Mouse (Mus musculus) kidney, postnatal 4 days (tissue): ENCODE measurements around the gene Elk4.

Experiments
- DNase-seq, 2 experiments: peaks; one replicate each; pipeline ENCODE4 v3.0.0; 2021; ENCODE audit warnings: mixed read lengths in 2 of 2

Gene Elk4

DNA sequence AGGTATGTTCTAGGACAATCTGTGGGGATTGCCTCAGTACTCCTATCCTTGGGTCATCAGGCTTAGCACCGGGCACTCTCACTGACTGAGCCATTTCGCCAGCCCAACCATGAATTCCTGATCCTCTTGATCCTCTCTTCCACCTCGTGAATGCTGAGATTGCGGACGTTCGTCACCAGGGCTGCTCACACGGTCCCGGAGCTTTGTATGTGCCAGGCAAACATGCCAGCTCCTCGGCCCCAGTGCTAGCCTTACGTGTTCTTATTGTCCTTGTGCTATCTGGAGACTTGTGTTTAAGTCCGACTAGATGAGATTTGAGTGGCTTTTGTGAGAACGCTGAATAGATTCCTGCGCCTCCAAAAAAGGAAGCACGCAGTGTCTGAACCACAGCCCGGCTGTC lies 20.0 kb upstream of the Elk4 start:
- DNase-seq, result no peak

DNA sequence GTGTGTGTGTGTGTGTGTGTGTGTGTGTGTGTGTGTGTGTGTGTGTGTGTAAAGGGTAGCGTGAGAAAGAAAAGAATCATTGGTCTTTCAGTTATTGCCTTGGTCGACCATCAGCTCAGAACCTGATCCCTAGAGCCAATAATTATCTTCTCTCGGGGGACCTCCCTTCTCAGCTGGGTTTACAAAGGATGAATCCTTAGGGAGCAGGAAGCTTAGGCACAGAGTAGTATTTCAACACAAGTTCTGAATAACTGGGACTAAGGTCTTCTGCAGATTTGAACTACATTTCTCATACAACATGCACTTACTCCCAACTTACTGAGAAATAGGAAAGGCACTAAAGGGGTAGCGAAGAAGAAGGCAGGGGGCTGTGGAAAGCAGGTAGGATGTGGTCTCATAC lies 17.9 kb upstream of the Elk4 start:
- no peak for DNase-seq

DNA sequence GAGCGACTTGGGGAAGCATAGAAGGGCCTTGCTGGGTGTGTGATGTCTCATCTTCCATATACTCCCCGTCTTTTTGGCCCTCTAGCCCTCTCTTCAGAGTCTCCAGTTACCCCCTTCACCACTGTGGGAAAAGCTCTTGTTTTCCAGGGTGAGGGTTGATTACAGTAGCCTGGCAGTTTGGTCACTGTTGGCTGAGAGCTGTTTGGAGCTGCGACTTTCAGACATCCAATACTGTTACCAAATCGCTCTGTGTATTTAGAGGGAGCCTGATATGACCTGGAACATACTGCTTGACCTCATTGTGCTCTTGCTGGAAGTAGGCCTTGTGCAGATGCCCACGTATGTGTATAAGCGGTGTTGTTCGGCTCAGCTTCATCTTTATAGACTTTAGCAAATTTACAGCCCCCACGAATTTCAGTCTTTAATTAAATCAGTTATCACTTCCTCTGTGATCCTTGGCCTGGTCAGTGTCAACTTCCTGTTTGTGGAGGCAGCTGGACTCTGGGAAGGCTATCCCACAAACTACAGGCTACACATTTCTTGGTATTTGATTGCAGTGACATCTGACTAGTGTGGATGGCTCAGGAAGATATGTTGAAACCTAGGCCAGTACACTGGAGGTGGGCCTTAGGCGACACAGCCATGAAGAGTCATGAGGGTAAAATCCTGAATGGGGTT lies 17.2 kb upstream of the Elk4 start:
- DNase-seq, result no peak

DNA sequence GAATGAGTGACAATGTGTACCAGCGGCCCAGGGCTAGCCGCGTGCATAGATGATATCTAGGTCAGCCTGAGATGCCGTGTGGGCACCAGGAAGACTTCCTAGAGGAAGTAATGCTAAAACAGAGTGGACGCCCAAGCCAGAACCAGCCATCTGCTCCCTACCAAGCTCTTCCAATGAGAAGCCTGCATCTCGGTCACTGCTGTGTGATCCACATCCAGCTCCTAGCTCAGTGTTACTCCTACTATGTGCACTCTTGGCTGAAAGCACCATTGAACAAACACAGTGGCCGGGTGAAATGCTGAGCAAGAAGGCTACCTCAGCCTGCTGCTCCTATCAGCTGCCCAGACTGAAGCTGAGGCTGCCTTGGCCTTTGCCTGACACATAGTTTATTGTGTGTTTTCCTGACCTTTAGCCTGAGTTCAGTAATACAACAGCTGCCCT lies 14.8 kb upstream of the Elk4 start:
- no peak for DNase-seq

DNA sequence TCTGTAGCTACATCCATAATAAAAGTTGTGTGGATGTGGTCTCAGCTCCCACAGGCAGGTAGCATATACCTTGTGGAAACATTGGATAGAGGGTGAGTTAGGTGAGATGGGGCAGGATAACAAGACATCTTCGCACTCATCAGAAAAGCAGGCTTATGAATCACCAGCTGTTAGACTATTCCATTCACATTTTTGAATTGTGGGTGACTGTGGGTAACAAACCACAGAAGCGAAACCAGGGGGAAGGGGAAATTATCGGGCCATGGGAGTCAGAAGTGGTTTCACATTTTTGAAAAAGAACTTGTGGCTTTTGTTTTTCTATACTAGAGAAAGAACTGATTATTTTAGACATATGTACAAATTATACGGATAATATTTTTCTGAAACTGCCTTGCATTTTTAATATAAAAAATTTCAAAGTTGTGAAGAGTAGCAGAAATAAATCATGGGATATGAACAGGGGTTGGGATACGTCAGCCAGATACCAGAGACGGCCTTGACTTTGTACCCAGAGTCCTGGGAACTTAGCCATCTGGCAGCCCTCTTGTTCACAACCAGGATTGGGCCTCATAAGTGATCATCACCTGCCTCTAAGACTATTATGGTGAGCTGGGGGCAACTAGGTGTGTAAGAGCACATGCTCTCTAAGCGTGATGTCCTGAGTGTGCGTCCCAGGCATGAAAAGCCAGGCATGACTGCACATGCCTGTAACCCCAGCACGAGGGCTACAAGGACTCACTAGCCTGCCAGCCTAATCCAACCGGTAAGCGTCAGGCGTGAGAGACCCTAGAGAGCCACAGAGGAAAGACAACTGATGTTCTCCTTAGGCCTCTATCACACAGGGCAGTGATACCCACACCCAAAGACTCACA lies 14.0 kb upstream of the Elk4 start:
- DNase-seq, result no peak

DNA sequence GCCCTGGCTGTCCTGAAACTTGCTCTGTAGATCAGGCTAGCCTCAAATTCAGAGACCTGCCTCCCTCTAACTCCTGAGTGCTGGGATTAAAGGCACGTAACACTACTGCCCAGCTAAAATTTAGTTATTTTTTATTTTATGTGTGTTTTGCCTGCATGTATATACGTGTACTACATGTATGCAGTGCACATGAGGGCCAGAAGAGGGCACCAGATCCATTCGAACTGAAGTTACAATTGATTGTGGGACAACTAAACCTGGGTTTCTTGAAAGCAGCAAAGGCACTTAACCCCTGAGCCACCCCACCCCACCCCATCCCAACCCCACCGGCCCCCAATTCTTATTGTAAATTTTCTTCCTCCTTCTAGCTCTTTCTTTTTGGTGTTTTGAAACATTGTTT lies 12.3 kb upstream of the Elk4 start:
- peak; percentile 85 to 86 for DNase-seq

DNA sequence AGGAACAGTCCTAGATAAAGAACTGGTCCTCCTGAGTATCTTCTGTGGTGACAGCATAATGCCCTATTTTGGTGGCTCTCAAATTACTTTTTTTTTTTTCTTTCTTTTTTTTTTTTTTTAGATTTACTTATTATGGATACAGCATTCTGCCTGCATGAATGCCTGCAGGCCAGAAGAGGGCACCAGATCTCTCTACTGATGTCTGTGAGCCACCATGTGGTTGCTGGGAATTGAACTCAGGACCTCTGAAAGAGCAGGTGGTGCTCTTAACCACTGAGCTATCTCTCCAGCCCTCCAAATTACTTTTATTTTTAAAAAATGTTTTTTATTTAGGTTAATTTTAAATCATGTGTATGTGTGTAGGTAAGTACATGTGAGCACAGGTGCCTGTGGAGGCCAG lies 6.9 kb upstream of the Elk4 start:
- DNase-seq, result no peak

DNA sequence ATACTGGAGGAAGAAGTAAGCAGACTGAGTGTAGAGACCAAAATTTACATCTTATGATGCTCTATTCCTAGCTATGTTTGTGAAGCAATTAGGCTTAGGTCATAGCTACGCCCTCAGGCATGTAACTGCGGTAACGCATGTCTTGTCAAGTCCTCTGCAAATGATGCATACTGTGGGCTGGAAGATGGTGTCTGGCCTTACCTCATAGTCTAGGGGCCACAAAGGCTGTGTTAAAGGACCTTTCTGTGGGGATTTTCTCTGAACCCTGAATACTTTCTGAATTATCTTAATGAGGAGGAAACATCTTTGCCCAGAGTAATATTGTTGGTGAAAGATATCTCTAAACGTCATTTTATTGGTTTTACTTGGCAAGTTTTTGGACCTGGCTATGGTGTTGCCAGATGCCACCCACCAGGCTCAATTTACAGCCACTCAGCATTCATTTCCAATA lies 5.5 kb upstream of the Elk4 start:
- no peak for DNase-seq

DNA sequence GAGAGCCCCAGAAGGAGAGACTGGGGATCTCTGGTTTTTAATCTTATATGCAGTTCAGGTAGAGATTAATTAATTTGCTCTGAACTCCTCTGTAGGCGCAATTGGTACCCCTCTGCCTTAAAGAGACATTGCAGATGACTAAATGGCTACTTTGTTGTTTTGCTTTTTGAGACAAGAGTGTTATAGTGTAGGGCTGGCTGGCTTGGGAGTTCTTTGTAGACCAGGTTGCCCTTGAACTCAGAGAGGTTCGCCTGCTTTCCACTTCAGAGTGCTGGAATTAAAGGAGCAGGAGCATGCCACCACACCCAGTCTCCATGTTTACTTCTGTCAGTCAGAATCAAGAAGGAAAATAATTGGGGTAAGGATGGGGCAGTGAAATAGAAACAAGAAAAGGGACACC lies 4.3 kb upstream of the Elk4 start:
- DNase-seq, result no peak

DNA sequence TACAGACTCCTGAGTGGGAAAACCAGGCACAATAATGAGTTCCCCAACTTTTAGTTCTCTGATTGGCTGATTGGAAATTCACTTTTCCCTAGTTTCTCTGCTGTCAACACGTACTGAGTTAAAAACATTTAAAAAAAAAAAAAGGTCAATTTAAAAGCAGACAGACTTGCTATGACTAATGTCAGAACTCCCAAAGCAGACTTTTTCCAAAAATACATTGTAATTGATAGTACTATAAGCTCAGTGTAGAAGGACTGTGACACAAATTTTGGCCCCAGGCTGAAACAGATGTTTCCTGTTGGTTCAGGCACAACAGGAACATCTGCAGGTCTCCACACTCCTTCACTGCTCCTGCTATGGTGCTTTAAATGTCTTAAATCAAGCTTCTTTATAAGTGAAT lies 3.6 kb upstream of the Elk4 start:
- peak; percentile 29 to 43 for DNase-seq

DNA sequence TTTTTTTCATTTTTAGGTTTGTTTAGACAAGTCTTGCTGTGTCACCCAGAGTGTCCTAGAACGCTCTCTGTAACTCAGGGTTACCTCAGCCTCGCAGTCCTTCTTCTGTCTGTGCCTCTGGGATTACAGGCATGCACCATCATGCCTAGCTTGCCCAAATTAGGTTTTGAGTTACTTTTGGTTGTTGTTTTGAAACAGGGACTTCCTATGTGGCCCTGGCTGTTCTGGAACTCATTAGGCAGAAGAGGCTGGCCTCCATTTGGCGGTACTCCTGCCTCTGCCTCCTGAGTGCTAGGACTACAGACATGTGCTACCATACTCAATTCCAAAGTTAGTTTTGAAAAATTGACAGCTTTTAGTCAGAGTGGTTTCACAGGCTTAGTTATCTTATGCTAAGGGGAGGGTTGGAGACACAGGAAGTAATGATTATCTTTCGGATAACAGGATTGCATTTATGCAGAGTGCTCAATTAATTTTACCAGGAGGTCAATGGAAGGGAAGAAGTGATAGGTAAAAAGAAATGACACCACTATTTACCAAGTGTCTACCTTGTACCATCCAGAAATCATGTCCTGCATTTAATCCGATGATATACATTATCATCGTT lies 2.7 kb upstream of the Elk4 start:
- DNase-seq, result no peak

DNA sequence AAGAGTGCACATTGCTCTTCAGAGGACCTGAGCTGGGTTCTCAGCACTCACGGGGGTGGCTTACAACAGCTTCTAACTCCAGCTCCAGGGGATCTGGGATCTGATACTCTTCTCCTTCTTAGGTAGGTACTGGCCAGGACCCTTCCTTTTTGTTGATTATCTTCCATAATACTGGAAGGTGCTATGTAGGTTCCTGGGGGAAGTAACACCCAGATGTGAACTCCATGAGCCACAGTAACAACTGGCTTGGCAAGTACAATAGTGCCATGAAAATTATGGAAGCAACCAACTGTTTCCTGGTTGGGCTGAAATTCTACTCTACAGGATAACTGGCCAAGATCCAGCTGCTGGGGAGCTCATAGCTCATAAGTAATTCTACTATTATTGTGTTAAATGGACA lies 1.9 kb upstream of the Elk4 start:
- no peak for DNase-seq

DNA sequence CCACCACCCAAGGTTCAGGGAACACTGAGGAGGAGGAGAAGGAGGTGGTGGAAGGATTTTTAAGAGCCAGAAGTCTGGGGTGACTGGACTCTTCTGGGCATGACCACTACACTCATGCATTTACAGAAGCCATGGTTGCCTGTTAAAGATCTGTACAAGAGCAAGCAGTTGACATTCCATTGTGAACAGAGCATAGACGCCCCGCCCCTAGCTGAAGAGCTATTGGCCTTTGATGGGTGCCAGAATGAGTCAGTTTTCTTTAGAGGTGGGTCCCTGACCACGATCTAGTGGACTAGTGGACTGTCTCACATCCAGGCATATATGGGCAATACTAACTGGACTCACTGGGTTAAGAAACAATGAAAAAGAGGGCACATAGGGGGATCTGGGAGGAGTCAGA lies 1.4 kb upstream of the Elk4 start:
- DNase-seq, result no peak

DNA sequence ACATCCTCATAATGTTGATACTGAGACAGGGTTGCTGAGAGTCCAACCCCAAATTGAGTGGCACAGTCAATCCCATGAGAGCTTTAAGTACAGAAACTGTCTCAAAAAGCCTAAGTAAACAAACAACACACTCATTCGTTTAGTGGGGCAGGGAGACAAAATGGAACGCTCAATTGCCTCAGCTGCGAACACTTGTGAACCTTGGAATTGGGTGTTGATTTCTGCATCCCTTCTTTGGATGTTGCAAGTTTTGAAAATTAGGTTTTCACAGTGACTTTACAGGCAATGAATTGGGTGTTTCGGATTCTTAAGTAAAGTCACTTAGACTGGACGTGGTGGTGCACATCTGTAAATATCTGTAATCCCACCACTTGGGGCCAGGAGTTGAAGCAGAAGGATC lies 686 bp upstream of the Elk4 start:
- DNase-seq, result no peak

DNA sequence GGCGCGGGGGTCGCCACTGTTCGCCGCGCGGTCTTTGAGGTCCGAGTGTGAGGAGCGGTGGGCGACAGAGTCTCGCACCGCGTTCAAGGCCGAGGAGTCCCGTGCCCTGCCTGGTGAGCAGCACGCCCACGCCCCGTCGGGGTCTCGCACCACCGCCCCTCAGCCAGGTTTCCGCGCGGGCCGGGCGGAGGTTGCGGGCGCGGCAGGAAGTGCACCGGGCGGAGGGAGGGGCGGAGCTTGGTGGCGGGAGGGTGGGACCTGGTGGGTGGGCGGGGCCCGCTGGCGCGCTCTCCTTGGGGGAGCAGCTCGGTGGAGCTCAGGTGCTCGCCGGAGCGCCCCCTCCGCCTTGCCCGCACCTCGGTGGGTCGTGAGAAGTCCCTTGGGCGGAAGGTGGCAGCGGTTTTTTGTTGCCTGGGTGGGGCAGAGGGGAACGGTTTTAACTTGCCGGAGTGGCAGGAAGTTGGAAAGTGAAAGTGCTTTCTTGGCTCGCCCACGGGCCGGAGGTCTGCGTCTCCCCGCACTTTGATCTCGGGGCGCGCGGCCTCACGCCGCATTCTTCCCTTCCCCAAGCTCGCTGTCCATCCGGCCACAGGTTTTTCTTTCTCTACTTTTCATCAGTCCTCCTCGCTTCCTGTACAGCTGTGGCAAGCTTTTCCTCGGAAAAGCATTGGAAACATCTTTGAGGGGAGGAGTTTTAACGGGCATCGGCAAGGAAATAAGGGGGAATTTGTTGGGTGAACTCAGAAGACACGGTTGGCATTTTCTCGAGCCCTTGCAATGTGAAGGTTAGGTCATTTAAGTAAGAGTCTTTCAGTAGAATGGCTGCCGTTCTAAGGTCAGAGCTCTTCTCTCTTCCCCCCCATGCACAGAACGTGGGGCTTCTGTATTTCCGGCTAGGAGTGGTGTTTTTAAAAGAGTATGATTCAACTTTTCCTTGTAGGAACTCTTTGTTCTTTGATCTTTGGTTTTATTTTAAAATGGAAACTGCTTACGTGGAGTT lies 721 bp downstream of the Elk4 start:
- peak; percentile 91 to 95 for DNase-seq

DNA sequence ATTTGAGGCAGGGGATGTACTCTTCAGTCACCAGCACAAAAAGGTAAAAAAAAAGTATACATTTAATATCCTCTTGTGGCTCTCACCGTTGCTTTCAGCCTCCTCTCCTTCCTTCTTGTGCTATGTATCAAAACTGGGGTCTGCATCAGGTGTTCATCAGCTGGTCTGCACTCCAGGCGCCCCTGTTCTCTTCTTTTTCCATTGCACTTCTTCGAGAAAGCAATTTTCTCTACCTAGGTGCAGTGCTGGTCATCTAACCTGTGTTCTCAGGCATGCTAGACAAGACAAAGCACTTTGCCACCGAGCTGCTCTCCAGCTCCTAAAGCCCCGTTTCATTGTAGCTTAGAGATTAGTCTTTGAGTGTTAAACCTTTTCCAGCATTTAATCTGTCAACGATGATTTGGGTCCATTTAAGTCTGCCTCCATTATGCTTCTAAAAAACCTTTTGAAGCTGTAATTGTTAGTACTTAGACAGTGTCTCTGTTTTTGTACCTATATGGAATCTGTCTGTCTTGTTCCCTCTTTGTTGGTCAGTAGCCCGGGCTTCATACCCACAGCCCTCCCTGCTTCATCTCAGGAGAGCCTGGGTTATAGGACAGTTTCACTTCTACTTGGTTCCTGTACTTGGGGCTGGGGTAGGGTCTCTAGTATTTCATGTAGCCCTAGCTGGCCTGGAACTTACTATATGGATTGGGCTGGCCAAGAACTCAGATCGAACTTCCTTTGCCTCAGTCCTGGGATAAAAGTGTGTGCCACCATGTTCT lies 1.7 kb downstream of the Elk4 start:
- DNase-seq, result peak in 1 of 2 experiments; percentile 15

DNA sequence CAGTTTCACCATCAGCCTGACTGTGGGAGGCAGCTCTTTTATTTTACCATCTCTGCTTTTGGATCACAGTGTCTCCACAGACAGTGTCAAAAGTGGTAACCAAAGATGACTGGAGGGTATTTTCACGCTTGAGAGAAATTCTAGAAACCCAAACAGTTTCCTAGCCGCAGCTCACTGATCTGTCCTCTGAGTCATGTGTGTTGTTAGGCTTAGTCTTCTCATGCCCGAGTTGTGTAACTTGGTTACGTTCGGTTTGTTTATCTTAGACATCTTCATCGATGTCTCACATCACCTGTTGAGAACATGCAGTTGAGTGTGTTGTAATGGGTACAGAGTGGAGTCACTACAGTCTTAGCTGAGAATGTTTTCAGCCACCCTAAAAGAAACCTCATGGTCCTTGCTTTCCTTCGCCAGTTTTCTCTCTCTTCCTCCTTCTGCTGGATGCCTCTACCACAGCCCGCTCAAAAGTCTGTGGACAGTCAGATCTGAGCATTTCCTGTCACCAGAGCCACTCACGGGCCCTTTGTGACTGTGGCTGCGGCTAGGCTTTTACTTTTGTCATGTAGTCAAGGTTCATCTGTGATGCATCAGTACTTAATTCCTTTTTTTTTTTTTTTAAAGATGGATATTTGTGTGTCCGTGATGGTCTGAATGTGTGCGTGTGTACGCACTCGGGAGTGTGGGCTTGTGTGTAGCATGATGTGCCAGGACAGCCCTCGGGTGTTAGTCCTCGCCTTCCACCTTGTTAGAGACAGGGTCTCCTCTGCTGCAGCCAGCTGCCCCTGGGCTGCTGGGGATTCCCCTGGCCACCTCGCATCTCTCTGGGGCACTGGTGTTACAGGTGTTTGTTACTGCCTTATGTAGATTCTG lies 3.5 kb downstream of the Elk4 start:
- no peak for DNase-seq

DNA sequence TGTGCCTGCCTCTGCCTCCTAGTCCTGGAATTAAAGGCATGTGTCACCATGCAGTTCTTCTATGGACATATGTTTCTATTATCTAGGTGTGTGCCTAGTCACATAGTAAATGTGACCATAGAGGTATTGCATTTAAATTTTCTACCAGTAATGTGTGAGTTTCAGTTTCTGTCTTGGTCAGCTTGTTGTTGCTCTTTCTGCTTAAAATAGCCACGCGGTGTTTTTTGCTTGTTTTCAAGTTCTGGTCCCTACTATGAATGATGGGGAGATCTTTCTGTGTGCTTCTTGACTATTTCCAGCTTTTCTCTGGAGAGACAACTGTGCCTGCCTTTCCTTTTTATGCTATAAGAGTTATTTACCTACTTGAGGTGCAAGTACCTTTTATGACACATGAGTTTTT lies 4.4 kb downstream of the Elk4 start:
- no peak for DNase-seq

DNA sequence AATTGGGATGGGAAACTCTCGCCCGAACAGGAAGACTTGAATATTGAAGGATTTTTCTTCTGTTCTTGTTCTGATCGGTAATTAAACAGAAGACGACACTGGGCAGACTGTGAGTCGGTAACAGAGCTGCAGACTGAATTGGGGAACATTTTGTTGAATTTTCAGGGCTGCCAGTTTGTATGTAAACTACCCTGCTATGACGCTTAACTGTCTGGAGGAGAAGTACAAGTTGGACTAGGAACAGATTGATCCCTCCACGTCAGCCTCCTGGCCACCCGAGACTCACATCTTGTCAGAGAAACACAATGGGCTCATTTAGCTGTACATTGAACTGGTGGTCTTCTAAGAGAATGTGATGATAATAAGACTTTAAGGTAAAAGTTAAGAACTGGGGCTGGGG lies 5.5 kb downstream of the Elk4 start:
- DNase-seq, result no peak

DNA sequence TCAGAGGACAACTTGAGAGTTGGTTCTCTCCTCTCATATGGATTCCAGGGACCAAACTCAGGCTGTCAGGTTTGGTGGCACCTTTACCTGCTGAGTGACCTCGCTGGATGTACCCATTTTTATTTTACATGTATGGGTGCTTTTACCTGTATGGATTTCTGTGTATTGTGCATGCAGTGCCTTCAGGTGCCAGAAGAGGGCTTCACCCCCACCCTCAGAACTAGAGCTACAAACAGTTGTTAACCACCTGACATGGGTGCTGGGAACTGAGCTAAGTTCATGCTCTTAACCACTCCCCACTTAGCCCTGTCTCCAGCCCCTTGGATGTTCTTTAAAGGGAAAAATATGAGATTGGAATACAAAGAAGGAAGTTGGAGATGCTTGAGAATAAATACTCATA lies 7.4 kb downstream of the Elk4 start:
- DNase-seq, result no peak

DNA sequence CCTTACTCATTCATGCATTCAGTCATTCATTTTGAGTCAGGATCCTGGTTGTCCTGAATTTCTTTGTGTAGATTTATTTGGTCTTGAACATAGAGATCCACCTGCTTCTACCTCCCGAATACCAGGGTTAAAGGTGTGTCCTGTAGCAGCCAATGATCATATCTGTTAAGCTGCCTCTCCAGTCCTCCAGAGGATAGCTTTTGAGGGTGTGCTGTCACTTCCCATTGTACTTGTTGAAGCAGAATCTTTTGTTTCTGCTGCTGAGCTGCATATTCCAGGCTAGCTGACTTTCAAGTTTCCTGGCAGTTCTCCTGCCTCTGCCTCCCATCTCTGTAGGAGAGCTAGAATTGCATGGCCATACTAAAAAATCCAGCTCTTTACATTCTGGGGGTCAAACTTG lies 9.3 kb downstream of the Elk4 start:
- no peak for DNase-seq
